Mouse (Mus musculus): Measurements from ENCODE around the gene Tmem164. TPM values are rescaled to one million over a fixed set of nuclear protein-coding genes. Genes with fewer than 3 reads are reported as not detected.
A peak's percentile ranks its signal among the peaks of the same experiment; 100 is the strongest.

Gene Tmem164
- polyA plus RNA-seq, 1 experiment from 2014 or later: 84.0 TPM

DNA sequence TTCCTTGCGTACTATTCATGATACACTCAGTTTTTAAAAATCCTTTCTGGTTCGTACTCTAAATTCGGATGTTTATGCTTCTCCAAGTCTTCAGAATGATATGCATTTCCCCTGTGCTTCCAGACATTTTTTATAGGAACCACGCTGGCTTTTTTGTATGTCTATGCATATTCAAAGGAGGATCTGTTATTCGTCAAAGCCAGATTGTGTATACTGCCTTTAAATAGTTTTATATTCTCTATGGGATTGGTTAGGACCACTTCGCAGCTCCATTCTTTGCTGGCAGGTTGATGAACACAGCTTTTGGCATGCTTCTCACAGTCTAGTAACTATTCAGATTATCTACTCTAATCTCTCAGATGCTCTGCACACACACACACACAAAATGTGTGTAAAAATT, 79.2 kb downstream of the Tmem164 start:
- Histone ChIP-seq H3K27ac (no peak overlapping the region), H3K4me2 (replicated peaks) (no peak overlapping the region), H3K27me3 (peaks cover 20% of the 10 kb centered on the region; the same call in 1 of the 2 replicates), H3K9me3 (no peaks in the 10 kb centered on the region), H3K4me1 (no peaks in the 10 kb centered on the region), H3K36me3 (no peaks in the 10 kb centered on the region), H3K4me3 (no peak overlapping the region), H3K9ac (no peak overlapping the region)
- WGBS: 72% methylated on average over 6 of the region's 6 CpGs
- ATAC-seq (ENCODE audit: insufficient number of reproducible peaks, insufficient read depth, low FRiP score, low TSS enrichment): no peak

DNA sequence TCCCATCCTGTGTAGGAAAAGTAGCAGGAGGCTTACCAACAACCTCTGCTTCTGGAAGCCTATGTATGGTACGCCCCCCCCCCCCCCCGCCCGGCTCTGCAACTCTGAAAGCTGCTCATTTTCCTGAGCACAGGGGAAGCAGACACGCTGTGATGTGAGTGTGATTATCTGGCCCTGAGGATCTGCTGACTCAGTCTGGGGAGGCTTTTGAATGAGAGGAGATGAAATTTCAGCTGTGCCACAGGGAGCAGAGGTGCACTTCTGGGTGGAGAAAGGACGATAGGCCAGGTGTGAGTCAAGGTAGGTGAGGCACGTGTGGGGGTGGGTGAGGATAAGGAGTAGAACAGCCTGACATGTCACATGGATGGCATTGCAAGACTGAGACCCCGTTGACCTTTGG, 82.1 kb downstream of the Tmem164 start:
- H3K9me3 ChIP-seq: no peaks in the 10 kb centered on the region
- ATAC-seq (ENCODE audit: insufficient number of reproducible peaks, insufficient read depth, low FRiP score, low TSS enrichment): no peak
- peaks cover 13% of the 10 kb centered on the region; the same call in 1 of the 2 replicates for H3K27me3 ChIP-seq
- WGBS: 67% methylated on average over 7 of the region's 7 CpGs
- no peak overlapping the region for H3K4me2 ChIP-seq (replicated peaks)
- no peaks in the 10 kb centered on the region for H3K4me1 ChIP-seq
- H3K27ac ChIP-seq: no peak overlapping the region
- H3K4me3 ChIP-seq: no peak overlapping the region
- no peak overlapping the region for H3K9ac ChIP-seq
- no peaks in the 10 kb centered on the region for H3K36me3 ChIP-seq

DNA sequence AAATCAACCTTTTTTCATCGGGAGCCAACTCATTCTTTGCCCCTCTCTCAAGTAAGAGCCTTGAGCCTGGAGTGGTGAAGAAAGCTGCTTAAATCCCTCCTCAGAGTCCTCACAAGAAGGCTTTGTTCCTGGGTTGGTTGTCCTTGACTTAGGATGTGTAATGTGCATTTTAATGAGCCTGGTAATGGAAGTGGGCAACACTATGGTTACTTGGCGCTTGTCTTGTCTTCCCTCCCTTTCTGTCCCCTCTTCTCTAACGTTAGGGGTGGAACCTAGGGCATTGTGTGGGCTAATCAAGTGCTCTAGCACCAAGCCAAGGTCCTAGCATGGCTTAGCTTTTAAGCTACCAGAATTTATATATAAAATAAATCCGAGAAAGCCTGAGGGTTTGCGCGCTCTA, 88.5 kb downstream of the Tmem164 start:
- 0 out of 2 replicates have a peak, but pooled peaks cover 3% of the 10 kb centered on the region for H3K36me3 ChIP-seq
- H3K27me3 ChIP-seq: no peaks in the 10 kb centered on the region
- H3K27ac ChIP-seq: no peak overlapping the region
- H3K4me1 ChIP-seq: no peaks in the 10 kb centered on the region
- H3K9me3 ChIP-seq: no peaks in the 10 kb centered on the region
- H3K4me2 ChIP-seq (replicated peaks): no peak overlapping the region
- no peak overlapping the region for H3K4me3 ChIP-seq
- no peak for ATAC-seq (ENCODE audit: insufficient number of reproducible peaks, insufficient read depth, low FRiP score, low TSS enrichment)
- no peak overlapping the region for H3K9ac ChIP-seq
- 85% methylated on average over 6 of the region's 6 CpGs for WGBS

DNA sequence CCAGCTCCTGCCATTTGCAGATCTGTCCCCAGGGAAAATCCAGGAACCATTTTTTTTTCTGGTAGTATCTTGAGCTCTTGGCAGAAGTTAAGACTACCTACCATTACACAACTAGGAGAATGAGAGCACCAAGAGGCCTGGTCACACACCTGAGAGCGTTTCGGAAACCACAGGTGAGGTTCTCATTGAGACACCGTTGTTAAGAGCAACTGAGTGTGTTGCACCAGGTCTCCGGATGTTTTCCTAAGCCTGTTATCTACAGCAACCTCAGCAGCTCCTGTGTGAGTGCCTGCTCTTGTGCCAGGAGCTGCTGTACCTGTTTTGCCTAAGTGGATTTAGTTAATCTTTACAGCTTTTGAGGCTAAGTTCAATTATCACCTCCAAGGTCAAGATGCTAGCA, 92.5 kb downstream of the Tmem164 start:
- 0 out of 2 replicates have a peak, but pooled peaks cover 11% of the 10 kb centered on the region for H3K36me3 ChIP-seq
- H3K9me3 ChIP-seq: no peaks in the 10 kb centered on the region
- no peak for ATAC-seq (ENCODE audit: insufficient number of reproducible peaks, insufficient read depth, low FRiP score, low TSS enrichment)
- H3K4me3 ChIP-seq: no peak overlapping the region
- no peak overlapping the region for H3K27ac ChIP-seq
- 93% methylated on average over 4 of the region's 4 CpGs for whole genome bisulfite sequencing
- no peaks in the 10 kb centered on the region; the same call in 1 of the 2 replicates for H3K27me3 ChIP-seq
- no peak overlapping the region for H3K9ac ChIP-seq
- no peak overlapping the region for H3K4me2 ChIP-seq (replicated peaks)
- H3K4me1 ChIP-seq: no peaks in the 10 kb centered on the region

DNA sequence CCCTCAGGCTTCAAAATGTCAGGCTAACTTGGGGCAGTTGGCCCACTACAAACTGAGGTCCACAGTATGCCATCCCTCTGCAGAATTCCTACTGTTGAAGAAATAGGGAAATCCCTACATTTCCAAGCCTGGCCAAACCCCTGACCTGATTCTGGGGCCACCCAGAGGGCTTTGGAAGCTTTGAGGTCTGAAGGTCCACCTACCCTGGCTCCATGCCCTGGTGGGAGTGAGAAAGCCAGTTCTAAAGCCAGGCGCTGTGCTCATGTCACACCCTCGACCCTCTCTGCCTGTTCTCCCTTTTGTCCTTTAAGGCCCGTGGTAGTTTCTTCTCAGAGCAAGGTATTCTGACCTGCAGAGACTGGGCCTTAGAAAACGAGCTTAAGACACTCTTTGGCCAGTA, 94.9 kb downstream of the Tmem164 start:
- H3K9ac ChIP-seq: no peak overlapping the region
- H3K27ac ChIP-seq: no peak overlapping the region
- no peaks in the 10 kb centered on the region for H3K9me3 ChIP-seq
- WGBS: 78% methylated on average over 4 of the region's 4 CpGs
- ATAC-seq (ENCODE audit: insufficient number of reproducible peaks, insufficient read depth, low FRiP score, low TSS enrichment): no peak
- H3K4me1 ChIP-seq: no peaks in the 10 kb centered on the region
- H3K4me3 ChIP-seq: no peak overlapping the region
- H3K27me3 ChIP-seq: no peaks in the 10 kb centered on the region; the same call in 1 of the 2 replicates
- H3K4me2 ChIP-seq (replicated peaks): no peak overlapping the region
- H3K36me3 ChIP-seq: 0 out of 2 replicates have a peak, but pooled peaks cover 11% of the 10 kb centered on the region

DNA sequence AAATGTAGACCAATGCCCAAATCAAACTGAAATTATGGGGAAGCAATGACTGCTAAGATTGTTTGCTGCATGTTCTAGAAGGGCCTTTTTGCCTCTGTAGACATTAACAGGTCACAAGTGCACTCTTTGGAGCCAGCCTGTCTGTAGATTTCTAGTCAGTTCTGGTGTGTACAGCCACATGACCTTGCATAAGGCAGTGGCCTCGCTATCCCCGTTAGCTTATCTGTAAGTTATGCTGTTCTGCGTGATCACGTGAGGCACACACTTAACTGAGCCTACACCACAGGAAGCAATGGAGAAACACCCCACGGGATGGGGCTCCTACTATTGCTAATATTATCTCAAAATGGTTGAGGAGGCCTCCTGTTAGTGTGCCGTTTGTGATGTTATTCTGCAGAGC, 97.4 kb downstream of the Tmem164 start:
- H3K9me3 ChIP-seq: no peaks in the 10 kb centered on the region
- H3K4me1 ChIP-seq: no peaks in the 10 kb centered on the region
- H3K27ac ChIP-seq: no peak overlapping the region
- no peaks in the 10 kb centered on the region; the same call in 1 of the 2 replicates for H3K27me3 ChIP-seq
- H3K36me3 ChIP-seq: 0 out of 2 replicates have a peak, but pooled peaks cover 8% of the 10 kb centered on the region
- H3K4me3 ChIP-seq: no peak overlapping the region
- no peak overlapping the region for H3K9ac ChIP-seq
- no peak for ATAC-seq (ENCODE audit: insufficient number of reproducible peaks, insufficient read depth, low FRiP score, low TSS enrichment)
- no peak overlapping the region for H3K4me2 ChIP-seq (replicated peaks)
- 71% methylated on average over 6 of the region's 6 CpGs for WGBS

DNA sequence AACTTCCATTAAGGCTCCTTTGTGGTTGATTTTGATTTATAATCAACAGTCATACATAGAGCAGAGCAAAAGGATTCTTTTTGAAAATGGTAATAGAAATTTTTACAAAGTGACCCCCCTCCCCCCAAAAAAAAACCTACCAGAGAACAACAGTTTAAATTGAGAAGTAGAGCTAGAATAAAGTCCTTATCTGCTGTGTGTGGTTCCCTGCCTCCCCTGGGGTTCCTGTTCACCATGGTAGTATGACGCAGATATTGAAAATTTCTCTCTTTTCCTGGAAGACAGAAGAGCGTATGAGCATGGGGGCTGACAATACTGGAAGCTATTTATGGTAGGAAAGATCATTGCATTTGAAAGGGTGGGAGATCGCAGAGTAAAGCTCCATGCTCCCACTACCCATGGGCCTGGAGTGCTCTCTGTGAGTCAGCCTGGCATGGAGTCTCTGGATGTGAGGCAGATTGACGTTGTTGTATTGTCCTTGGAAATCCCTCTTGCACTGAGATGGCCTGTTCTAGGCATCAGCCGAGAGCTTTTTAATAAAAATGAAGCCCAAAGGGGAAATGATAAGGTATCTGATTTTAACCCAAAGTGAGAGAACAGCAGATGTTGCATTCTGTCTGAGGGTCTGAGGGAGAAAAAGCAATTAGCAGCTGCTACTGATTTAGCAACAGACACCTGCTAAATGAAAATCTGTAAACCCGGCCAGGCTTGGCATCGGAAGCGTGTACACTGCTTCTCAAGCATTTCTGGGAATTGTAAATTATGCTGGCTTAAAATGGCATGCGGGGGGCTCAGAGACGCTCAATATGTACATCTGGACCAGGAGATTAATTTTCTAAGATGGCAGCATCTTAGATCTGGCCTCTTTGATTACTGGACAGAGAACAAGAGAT, 105.2 kb downstream of the Tmem164 start:
- H3K36me3 ChIP-seq: 0 out of 2 replicates have a peak, but pooled peaks cover 7% of the 10 kb centered on the region
- no peak overlapping the region for H3K27ac ChIP-seq
- H3K27me3 ChIP-seq: no peaks in the 10 kb centered on the region
- H3K9ac ChIP-seq: no peak overlapping the region
- no peaks in the 10 kb centered on the region for H3K9me3 ChIP-seq
- WGBS: 90% methylated on average over 10 of the region's 10 CpGs
- no peaks in the 10 kb centered on the region for H3K4me1 ChIP-seq
- no peak overlapping the region for H3K4me2 ChIP-seq (replicated peaks)
- no peak overlapping the region for H3K4me3 ChIP-seq
- no peak for ATAC-seq (ENCODE audit: insufficient number of reproducible peaks, insufficient read depth, low FRiP score, low TSS enrichment)

DNA sequence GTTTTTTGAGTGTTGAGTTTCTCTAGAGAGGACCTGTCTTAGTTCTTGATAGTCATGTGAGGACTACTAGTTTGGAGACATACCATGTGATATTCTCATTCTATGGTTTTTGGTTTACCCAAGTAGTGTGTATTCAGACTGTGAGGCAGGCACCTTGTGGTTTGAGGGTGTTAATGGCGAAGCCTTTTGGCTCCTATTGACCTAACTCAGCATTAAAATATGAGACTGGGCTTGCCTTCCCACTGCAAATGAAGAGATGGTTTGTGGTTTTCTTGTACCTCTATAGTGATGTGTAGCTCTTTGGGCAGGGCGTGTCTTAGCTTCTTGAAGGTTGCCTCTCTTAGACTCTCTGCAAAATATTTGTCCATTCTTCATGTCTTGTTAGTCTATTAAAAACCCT, 111.0 kb downstream of the Tmem164 start:
- Histone ChIP-seq H3K4me2 (replicated peaks) (no peak overlapping the region), H3K9me3 (no peaks in the 10 kb centered on the region), H3K4me1 (no peaks in the 10 kb centered on the region), H3K4me3 (no peak overlapping the region), H3K9ac (no peak overlapping the region), H3K36me3 (no peaks in the 10 kb centered on the region; the same call in 1 of the 2 replicates), H3K27me3 (no peaks in the 10 kb centered on the region), H3K27ac (no peak overlapping the region)
- no peak for ATAC-seq (ENCODE audit: insufficient number of reproducible peaks, insufficient read depth, low FRiP score, low TSS enrichment)
- 85% methylated on average over 2 of the region's 2 CpGs for WGBS

DNA sequence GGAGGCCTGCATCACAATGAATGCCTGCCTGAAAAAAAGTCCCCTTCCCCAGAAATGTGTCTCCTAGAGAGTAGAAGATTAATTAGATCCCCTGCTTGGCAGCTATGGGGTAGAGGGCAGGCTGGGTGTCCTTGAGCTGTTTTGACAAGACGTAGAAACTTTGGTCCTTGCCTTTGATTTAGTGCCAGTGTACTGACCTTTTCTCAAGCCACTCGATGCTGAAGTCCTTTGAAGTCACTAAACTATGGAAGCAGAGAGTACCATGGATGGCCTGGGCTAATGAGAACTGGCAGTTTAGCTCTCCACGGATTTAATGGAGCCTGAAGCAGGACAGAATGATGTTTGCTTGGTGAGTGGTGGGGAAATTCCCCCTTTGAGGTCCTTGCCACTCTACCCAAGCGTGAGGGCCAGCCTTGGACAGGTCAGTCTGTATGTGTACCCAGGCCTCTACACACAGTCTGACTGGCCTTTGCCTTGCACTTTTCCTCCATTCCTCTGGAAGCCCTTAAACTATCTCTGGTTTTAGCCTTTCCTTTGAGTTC, 112.9 kb downstream of the Tmem164 start:
- no peaks in the 10 kb centered on the region for H3K27me3 ChIP-seq
- H3K4me1 ChIP-seq: no peaks in the 10 kb centered on the region
- no peaks in the 10 kb centered on the region for H3K9me3 ChIP-seq
- no peaks in the 10 kb centered on the region; the same call in 1 of the 2 replicates for H3K36me3 ChIP-seq
- no peak overlapping the region for H3K4me3 ChIP-seq
- 61% methylated on average over 4 of the region's 4 CpGs for WGBS
- no peak for ATAC-seq (ENCODE audit: insufficient number of reproducible peaks, insufficient read depth, low FRiP score, low TSS enrichment)
- H3K4me2 ChIP-seq (replicated peaks): no peak overlapping the region
- H3K9ac ChIP-seq: no peak overlapping the region
- H3K27ac ChIP-seq: no peak overlapping the region

DNA sequence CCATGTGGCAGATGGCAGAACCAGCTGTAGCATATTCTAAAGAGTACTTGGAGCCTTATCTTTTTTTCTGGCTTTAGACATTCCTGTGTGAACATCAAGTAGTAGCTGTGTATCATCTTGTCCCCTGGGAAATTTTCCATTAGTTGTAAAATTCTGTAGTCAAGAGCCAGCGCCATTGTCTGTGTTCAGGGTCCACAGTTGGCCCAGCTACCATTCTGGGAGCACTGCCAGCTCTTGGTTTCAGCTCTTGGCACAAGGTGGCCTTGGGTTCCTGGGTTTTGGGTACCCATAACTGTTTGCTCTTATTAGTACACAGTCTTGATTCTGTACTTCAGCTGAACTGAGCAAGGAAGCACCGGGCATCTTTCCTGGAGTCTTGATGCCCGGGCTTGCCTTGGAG, 123.4 kb downstream of the Tmem164 start:
- Histone ChIP-seq H3K9ac (no peak overlapping the region), H3K36me3 (no peaks in the 10 kb centered on the region), H3K9me3 (no peaks in the 10 kb centered on the region), H3K4me3 (no peak overlapping the region), H3K4me1 (no peaks in the 10 kb centered on the region), H3K27me3 (no peaks in the 10 kb centered on the region), H3K4me2 (replicated peaks) (no peak overlapping the region), H3K27ac (no peak overlapping the region)
- WGBS: 94% methylated on average over 3 of the region's 3 CpGs
- no peak for ATAC-seq (ENCODE audit: insufficient number of reproducible peaks, insufficient read depth, low FRiP score, low TSS enrichment)

DNA sequence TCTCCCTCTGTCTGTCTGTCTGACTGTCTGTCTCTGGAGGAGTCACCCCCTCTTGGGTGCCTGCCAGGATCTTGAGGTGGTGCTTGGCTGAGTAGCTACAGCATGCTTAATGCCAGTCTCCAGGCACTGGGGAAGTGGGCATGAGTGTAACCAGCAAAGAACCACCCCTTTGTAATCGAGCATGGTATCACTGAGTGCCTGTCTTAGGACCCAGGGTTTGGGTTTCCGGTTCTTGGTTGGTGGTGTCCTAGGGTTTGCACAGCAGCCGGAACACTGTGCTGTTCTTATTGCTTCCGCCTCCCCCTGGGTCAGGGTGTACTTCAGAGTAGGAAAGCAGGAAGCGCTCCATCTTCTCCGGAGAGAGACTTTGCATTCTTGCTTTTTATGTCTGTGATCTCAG, 124.9 kb downstream of the Tmem164 start:
- no peaks in the 10 kb centered on the region for H3K4me1 ChIP-seq
- no peaks in the 10 kb centered on the region for H3K27me3 ChIP-seq
- H3K4me3 ChIP-seq: no peak overlapping the region
- H3K9me3 ChIP-seq: no peaks in the 10 kb centered on the region
- no peak overlapping the region for H3K4me2 ChIP-seq (replicated peaks)
- ATAC-seq (ENCODE audit: insufficient number of reproducible peaks, insufficient read depth, low FRiP score, low TSS enrichment): no peak
- no peaks in the 10 kb centered on the region for H3K36me3 ChIP-seq
- H3K27ac ChIP-seq: no peak overlapping the region
- 70% methylated on average over 6 of the region's 6 CpGs for WGBS
- H3K9ac ChIP-seq: no peak overlapping the region

DNA sequence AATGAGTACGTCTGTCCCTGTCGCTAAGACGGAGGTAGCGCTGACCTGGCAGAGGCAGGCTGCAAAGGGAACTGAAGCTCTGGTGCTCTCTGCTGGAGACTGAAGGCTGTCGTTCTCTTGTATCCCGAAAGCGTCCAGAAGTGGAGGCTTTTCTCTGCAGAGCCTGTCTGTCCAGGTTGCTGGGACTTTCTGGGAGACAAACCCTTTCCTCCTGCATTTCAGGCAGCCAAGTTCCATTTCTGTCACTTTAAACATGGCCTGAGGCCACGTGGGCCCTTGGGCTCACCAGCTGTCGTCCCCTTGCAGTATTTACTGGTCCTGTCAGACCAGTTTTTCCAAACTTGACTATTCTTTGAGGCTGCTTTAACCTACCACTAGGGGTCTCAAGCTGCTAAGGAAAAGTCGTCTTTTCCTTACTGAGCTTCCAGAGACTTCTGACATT, 125.4 kb downstream of the Tmem164 start:
- Histone ChIP-seq H3K4me2 (replicated peaks) (no peak overlapping the region), H3K9me3 (no peaks in the 10 kb centered on the region), H3K9ac (no peak overlapping the region), H3K4me1 (no peaks in the 10 kb centered on the region), H3K27ac (no peak overlapping the region), H3K4me3 (no peak overlapping the region), H3K27me3 (no peaks in the 10 kb centered on the region), H3K36me3 (no peaks in the 10 kb centered on the region)
- 35% methylated on average over 10 of the region's 10 CpGs for WGBS
- 0 out of 2 replicates have a peak, but pooled peaks have one; percentile 47 for ATAC-seq (ENCODE audit: insufficient number of reproducible peaks, insufficient read depth, low FRiP score, low TSS enrichment)

Data from embryonic facial prominence, embryonic 12.5 days (tissue).